Mouse (Mus musculus) erythroblast, embryonic 14.5 days (primary cell): Measurements from ENCODE around the gene Tbc1d13. TPM values are rescaled to one million over a fixed set of nuclear protein-coding genes. Genes with fewer than 3 reads are reported as not detected.
"Not testable (repeated sequence)": the region's sequence is repeated elsewhere in the genome, so short reads cannot be mapped to it uniquely, and the experiment has no call there.

ENCODE experiments used
- H3K27me3 ChIP-seq: 2 replicates; pipeline ENCODE4 v1.6.1; 2012; ENCODE audit warnings: inconsistent platforms; ENCODE audit not compliant: control insufficient read depth
- H3K36me3 ChIP-seq: 2 replicates; pipeline ENCODE4 v1.6.1; 2012; ENCODE audit warnings: mild to moderate bottlenecking, inconsistent platforms; ENCODE audit not compliant: control insufficient read depth
- H3K4me1 ChIP-seq: 2 replicates; pipeline ENCODE4 v1.6.1; 2012; ENCODE audit warnings: inconsistent platforms; ENCODE audit not compliant: control insufficient read depth
- H3K4me3 ChIP-seq: replicated peaks from 2 replicates; pipeline ENCODE3; 2012; ENCODE audit warnings: moderate library complexity, mild to moderate bottlenecking, inconsistent platforms
- H3K9me3 ChIP-seq: 2 replicates; pipeline ENCODE4 v1.6.1; 2012; ENCODE audit warnings: low read length, inconsistent platforms, mixed read lengths; ENCODE audit not compliant: control insufficient read depth
- GATA1 ChIP-seq: IDR thresholded peaks from 2 replicates; pipeline ENCODE4 v1.6.1; 2012; ENCODE audit warnings: low read length, inconsistent platforms, mixed read lengths
- TAL1 ChIP-seq: IDR thresholded peaks from 3 replicates; pipeline ENCODE4 v1.6.1; 2012; ENCODE audit warnings: low read length, inconsistent platforms, mixed read lengths
- polyA plus RNA-seq: library from polyadenylated mRNA; stranded (reverse); fragments of >175 nt; gene quantifications from 2 replicates; pipeline ENCODE4 v1.2.3, GENCODE M21; 2012

Gene Tbc1d13
- polyA plus RNA-seq, 1 experiment: 0.72 TPM

- Histone ChIP-seq H3K27me3 (no peaks in the 10 kb centered on the region), H3K36me3 (peaks cover 77% of the 10 kb centered on the region), H3K4me3 (no peak overlapping the region), H3K9me3 (no peaks in the 10 kb centered on the region), H3K4me1 (no peaks in the 10 kb centered on the region)
- no peak for TF ChIP-seq GATA1
- TF ChIP-seq TAL1: no peak
These were observed 10.9 kb downstream of the Tbc1d13 start for GRCm38 (mm10) chr2:30144436-30144835.

DNA sequence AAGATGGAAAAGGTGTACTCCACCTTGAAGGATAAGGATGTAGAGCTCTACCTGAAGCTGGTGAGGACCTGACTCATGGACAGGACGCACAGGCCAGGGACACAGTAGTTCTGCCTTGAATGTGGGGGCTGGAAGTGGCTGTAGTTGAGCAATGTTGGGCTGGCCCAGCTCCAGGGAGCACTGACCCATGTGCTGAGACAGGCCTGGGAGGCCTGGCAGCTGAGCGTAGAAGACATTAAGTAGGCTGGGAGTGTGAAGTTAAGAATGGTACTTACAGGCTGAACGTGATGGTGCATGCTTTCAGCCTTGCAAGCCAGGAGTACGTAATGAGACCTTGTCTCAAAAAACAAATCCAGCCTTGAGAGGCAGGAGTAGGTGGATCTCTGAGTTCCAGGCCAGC lies 13.9 kb downstream of the Tbc1d13 start:
- no peaks in the 10 kb centered on the region for H3K27me3 ChIP-seq
- peaks cover 69% of the 10 kb centered on the region for H3K36me3 ChIP-seq
- no peaks in the 10 kb centered on the region for H3K4me1 ChIP-seq
- no peaks in the 10 kb centered on the region for H3K9me3 ChIP-seq
- H3K4me3 ChIP-seq: no peak overlapping the region
- no peak for TF ChIP-seq TAL1
- no peak for TF ChIP-seq GATA1

DNA sequence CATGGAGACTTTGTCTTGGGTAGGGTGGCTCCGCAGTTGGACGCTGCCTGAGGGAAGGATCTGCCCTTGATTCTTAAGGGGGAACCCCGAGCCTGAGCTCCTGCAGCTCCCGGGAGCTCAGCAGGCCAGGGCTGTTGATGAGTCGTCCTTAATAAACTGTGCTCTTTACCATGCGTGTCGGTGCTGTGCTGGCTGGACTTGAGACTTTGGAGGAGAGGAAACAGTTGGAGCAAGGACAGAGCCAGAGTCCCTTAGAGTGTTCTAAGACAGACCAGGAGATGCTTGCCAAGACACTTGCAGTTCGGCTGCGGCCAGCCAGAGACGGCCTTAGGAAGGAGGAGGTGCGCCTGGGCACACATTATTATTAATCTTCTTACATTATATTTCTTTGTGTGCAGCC lies 18.3 kb downstream of the Tbc1d13 start:
- H3K4me3 ChIP-seq: no peak overlapping the region
- TF ChIP-seq TAL1 (no peak), GATA1 (no peak)

DNA sequence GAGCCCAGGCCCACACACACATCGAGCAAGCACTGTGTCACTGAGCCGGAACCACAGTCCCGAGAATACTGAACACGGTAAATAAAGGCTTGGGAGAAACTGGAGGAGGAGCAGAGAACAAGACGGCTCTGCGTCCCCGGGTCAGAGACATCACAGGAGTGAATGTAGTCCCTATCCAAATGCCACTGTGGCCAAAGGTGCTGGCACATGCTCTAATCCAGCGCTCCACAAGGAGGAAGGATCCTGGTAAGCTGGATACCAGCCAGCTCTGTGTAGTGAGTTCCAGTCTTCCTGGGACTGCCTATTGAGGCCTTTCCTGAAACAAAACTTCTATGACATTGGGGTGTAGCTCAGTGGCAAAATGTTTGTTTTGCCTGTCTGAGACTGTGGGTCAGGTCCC lies 19.1 kb downstream of the Tbc1d13 start:
- Histone ChIP-seq H3K4me1 (no peaks in the 10 kb centered on the region), H3K36me3 (peaks cover 33% of the 10 kb centered on the region), H3K9me3 (no peaks in the 10 kb centered on the region), H3K4me3 (no peak overlapping the region), H3K27me3 (no peaks in the 10 kb centered on the region)
- TF ChIP-seq TAL1 (no peak), GATA1 (no peak)

More for the DNA sequence above, 18.3 kb downstream of the Tbc1d13 start:
- Histone ChIP-seq H3K27me3 (no peaks in the 10 kb centered on the region), H3K36me3 (peaks cover 40% of the 10 kb centered on the region), H3K4me1 (no peaks in the 10 kb centered on the region), H3K9me3 (no peaks in the 10 kb centered on the region)

DNA sequence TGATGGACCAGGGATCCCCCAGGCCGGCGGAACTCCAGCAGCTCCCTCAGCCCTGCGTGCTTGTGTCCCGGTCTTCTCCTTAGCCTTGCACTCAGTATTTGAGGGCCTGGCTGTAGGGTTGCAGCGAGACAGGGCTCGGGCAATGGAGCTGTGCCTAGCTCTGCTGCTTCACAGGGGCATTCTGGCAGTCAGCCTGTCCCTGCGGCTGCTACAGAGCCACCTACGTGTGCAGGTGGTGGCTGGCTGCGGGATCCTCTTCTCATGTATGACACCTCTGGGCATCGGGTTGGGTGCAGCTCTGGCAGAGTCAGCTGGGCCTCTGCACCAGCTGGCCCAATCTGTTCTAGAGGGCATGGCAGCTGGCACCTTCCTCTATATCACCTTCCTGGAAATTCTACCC lies 26.3 kb downstream of the Tbc1d13 start:
- not testable (repeated sequence) for H3K9me3 ChIP-seq, H3K4me1 ChIP-seq, H3K27me3 ChIP-seq, H3K4me3 ChIP-seq, H3K36me3 ChIP-seq

DNA sequence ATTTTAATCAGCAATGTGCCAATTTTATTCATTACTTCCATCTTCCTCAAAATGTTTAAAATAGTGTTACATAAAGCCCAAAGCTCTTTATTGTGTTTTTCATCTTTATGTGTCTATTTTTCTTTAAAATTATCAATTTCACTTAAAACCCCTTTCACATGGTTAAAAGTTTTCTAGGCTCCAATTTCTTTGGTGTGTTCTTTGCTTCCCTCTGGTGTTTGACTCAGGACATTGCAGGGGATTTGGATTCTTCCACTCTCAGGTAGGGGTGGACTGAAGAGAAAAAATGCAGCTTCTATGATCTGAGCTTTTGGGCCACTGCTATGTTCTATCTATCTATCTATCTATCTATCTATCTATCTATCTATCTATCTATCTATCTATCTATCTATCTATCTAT lies 28.3 kb downstream of the Tbc1d13 start:
- peaks cover 2% of the 10 kb centered on the region for H3K27me3 ChIP-seq
- peaks cover 14% of the 10 kb centered on the region for H3K9me3 ChIP-seq
- H3K36me3 ChIP-seq: no peaks in the 10 kb centered on the region
- no peak for TF ChIP-seq TAL1
- TF ChIP-seq GATA1: no peak
- no peak overlapping the region for H3K4me3 ChIP-seq
- H3K4me1 ChIP-seq: no peaks in the 10 kb centered on the region

GRCm38 (mm10) chr2:30164340-30164932 lies 30.9 kb downstream of the Tbc1d13 start:
- Histone ChIP-seq H3K9me3 (peaks cover 31% of the 10 kb centered on the region), H3K4me1 (no peaks in the 10 kb centered on the region), H3K4me3 (no peak overlapping the region), H3K36me3 (no peaks in the 10 kb centered on the region), H3K27me3 (peaks cover 2% of the 10 kb centered on the region)
- no peak for TF ChIP-seq TAL1
- TF ChIP-seq GATA1: no peak

DNA sequence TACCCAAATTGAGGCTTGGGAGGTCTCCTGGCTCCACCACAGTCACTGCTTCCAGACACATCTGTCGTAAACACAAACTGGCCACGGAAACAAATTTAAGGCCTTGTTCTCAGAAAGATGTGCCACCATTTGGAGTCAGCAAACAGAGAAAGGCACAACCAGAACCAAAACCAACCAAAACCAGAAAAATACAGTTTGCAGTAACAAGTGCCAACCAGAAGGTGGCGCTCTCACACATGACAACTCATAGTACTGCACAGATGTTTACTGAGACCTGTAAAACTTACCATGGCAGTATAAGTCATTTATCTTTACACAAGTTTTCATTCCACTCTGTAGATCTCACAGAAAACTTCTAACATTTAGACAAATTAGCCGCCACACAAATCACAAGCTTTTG lies 33.1 kb downstream of the Tbc1d13 start:
- Histone ChIP-seq H3K27me3 (peaks cover 2% of the 10 kb centered on the region), H3K4me1 (peaks cover 6% of the 10 kb centered on the region), H3K9me3 (peaks cover 31% of the 10 kb centered on the region), H3K36me3 (no peaks in the 10 kb centered on the region), H3K4me3 (no peak overlapping the region)
- no peak for TF ChIP-seq TAL1

- no peak for TF ChIP-seq GATA1
- no peak for TF ChIP-seq TAL1
- Histone ChIP-seq H3K36me3 (peaks cover 44% of the 10 kb centered on the region), H3K4me1 (peaks cover 24% of the 10 kb centered on the region), H3K9me3 (peaks cover 26% of the 10 kb centered on the region), H3K27me3 (no peaks in the 10 kb centered on the region; the same call in 1 of the 2 replicates), H3K4me3 (peak within 1 kb of the TSS; percentile 72)
These were observed 37.9 kb downstream of the Tbc1d13 start, which contains the start of gene Endog for GRCm38 (mm10) chr2:30171371-30171996. TSS of gene Endog (plus strand) at chr2:30171493.

DNA sequence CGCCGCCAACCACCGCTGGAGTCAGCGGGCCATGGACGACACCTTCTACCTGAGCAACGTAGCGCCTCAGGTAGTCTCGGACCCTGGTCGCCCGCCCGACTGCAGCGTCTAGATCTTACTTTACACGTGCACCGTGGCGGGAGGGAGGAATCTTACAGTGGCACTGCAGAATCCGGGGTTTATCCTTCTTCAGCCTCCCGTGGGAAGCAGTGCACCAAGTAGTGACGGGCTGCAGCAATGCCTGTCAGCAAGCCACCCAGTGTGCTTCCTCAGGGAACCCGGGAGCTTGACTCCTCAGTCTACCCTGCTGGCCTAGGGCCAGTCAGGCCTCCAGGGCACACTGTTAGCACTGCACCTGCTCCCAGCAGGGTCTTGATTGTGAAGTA lies 38.4 kb downstream of the Tbc1d13 start:
- Histone ChIP-seq H3K27me3 (no peaks in the 10 kb centered on the region; the same call in 1 of the 2 replicates), H3K9me3 (peaks cover 22% of the 10 kb centered on the region), H3K36me3 (peaks cover 49% of the 10 kb centered on the region), H3K4me3 (peak overlapping the region; percentile 72), H3K4me1 (peaks cover 27% of the 10 kb centered on the region)
- no peak for TF ChIP-seq GATA1
- no peak for TF ChIP-seq TAL1
